Mouse (Mus musculus): Measurements from ENCODE around the gene Dmap1.

Gene Dmap1

GRCm38 (mm10) chr4:117655500-117655863 lies 26.6 kb downstream of the Dmap1 start:
- no peak for DNase-seq (ENCODE audit: low spot score in 2 of 2)

- no peak for DNase-seq (ENCODE audit: low spot score in 2 of 2)
These were observed 27.2 kb downstream of the Dmap1 start for GRCm38 (mm10) chr4:117654703-117655499.

DNA sequence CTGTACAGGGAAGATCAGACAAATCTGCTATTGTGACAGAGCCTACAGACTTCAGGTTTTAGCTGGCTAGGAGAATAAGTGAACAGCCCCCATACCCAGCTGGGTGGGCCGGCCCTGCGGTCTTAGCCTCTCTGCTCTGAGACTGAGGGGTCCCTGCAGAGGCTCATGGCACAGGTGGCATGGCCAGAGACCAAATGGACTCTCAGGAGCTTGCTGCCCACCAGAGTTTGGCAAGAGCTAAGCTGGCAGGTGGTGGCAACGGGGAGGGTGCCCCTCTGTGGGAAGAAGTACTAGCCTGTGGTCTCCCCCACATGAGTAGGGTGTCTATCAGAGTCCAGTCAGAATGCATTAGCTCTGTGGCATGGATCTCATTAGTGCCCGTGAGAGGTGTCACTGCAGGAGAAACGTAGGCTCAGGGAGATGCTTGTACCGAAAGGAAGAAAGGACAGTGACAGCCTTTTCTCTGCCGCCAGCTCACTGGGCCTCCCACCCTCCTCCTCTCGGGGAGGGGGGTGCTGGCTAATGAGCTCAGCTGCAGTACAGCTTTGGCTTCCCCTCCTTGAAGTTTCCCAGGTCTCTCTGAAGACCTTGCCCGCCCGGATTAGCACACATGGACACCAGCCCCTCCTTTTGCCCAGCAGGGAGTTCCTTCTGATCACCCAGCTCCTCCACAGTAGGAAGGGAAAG lies 27.9 kb downstream of the Dmap1 start:
- DNase-seq (ENCODE audit: low spot score in 2 of 2), result no peak

DNA sequence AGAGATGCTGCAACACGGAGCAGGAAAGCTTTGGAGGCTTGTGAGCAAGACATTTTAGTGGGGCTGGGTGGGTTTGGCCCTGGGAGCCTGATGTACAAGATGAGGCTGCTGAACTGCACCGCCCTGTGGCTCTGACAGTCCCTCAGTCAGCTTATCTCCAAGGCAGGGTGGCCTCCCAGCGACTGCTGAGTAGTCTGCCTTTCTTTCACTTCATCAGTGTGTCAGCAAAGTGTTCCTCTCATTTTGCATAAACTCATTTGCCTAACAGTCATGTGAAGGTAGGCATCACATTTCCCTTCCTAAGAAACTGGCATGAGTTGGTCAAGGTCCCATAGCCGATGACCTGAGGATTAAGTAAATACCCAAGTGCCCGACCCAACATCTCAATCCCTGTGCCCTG lies 29.3 kb downstream of the Dmap1 start:
- no peak for DNase-seq (ENCODE audit: low spot score in 2 of 2)

DNA sequence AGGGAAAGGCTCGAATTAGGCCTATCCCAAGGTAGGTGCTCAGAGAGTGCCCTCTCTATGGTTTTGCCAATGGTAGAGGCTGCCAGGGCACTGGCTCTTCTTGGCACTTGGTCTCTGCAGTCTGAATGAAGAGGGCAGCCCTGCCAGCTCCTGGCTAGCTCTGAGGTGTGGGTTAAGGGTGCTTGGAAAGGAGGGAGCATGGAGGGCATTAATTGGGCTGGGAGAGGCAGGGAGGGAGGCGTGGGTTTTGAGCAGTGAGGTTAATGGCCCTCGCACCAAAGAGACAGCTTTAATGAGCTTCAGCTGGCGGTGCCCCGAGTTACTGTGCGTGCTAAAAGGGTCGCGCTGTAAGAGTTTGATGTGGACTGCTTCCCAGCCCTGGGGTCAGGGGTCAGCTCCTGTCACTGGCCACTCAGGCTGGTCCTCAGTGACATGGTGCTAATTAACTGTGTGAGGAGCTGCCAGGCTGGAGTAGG lies 30.4 kb downstream of the Dmap1 start:
- peak; percentile 30 to 48 for DNase-seq (ENCODE audit: low spot score in 2 of 2)

DNA sequence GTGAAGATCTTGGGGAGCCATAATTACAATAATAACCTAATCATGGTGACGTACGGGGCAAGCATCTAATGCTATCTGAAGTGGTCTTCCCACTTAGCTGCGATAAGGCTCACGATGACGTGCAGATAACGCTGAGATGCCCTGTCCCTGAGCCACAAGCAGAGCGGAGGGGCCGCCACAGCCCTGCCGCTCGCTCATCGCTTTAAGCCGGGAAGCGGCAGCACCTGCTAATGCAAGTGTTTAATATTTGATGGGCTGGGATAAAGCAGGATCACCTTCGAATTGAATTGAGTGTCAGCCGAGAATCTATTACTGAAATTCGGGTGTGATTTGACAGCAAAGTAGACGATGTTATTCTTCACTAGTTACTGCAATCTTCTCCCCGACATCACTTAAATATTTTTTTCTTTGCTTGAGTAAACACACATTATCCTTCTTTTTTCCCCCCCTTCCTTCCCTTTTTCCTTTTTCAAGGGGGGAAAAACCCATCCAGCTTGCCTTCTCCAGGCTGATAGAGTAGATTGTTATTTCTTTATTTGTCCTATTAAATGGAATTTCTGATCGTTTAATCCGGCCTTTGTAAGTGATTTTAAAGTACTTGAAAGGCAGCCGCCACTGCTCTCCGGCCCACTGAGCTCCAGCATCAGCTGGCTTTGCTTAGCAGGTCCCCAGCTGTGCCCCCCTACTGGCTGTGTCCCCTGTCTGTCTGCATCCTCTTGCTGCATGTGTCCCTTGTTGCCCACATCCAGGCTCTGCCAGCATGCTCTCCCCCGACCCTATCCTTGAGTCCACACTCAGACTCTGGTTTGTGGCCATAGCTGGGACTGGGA lies 34.9 kb downstream of the Dmap1 start:
- DNase-seq (ENCODE audit: low spot score in 2 of 2), result no peak

- DNase-seq (ENCODE audit: low spot score in 2 of 2), result no peak
These were observed 35.6 kb downstream of the Dmap1 start for GRCm38 (mm10) chr4:117646496-117646895.

DNA sequence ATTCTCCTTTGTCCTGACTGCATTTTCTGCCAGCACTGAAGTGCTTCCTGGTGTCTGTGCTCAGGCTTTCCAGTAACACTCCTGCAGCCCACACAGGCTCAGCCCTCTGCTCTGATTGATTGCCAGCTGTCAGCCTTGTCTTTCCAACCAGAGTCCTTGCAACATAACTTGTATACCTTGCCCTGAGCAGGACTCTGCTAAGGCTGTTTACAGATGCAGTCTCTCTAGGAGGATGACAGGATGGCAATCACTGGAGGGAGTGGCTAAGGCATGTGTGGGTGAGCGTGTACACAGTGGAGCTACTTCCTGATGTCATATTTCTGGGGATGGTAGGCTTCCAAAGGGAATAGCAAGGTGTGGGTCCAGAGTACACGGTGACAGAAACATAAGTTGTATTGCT lies 36.2 kb downstream of the Dmap1 start:
- DNase-seq (ENCODE audit: low spot score in 2 of 2), result no peak

GRCm38 (mm10) chr4:117645031-117645435 lies 37.0 kb downstream of the Dmap1 start:
- no peak for DNase-seq (ENCODE audit: low spot score in 2 of 2)

- DNase-seq (ENCODE audit: low spot score in 2 of 2), result no peak
These were observed 40.3 kb downstream of the Dmap1 start for GRCm38 (mm10) chr4:117641804-117642203.

- DNase-seq (ENCODE audit: low spot score in 2 of 2), result no peak
These were observed 41.0 kb downstream of the Dmap1 start for GRCm38 (mm10) chr4:117640925-117641703.

GRCm38 (mm10) chr4:117636891-117637613 lies 45.0 kb downstream of the Dmap1 start:
- no peak for DNase-seq (ENCODE audit: low spot score in 2 of 2)

GRCm38 (mm10) chr4:117636152-117636551 lies 45.9 kb downstream of the Dmap1 start:
- no peak for DNase-seq (ENCODE audit: low spot score in 2 of 2)

- DNase-seq (ENCODE audit: low spot score in 2 of 2), result no peak
These were observed 47.4 kb downstream of the Dmap1 start for GRCm38 (mm10) chr4:117634642-117635041.

DNA sequence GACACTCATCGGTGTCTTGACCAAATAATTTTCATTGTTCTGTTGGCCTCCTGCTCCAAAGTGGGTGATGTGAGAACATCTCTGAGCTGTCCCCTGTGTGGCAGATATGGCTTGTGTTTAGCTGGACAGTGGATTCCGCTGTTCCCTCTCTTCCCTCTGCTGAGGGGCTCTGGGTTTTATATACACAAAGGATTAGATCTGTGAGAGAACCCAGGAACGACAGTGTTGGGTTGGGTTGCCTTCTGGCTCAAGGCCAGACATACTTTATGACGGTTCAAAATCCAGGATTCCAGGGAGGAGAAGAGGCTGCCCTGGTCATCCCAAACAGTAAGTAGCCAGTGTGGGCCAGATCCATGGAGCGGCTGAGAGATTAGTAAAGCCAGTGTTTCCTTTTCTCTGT lies 48.5 kb downstream of the Dmap1 start:
- no peak for DNase-seq (ENCODE audit: low spot score in 2 of 2)

DNA sequence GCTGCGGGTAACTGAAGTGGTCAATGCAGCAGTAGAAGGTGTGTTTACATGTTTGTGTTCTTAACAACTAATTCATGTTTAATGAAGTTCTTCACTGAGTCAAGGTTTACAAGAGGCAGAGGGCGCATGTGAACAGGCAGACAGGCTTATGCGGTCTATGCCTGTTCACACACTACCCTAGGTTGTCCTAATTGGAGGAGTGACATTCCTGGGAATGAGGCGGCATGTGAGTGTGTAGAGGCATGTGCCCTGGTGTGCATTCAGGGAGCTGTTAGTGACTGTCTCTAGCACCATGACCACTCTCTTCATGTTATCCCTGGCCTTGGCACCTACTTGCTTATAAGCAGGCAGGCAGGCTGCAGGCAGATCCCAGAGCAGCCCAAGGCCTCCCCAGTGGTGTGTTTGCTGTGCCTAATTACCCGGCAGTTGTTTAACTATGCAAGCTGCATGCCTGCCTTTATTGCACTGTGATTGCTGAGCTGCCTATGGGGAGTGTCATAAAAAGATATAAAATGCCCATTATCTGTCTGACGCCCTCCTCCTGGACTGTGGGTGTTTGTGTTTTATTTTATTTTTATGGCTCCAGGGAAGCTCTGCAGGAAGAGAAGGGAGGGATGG lies 51.9 kb downstream of the Dmap1 start:
- no peak for DNase-seq (ENCODE audit: low spot score in 2 of 2)

- DNase-seq (ENCODE audit: low spot score in 2 of 2), result no peak
These were observed 53.6 kb downstream of the Dmap1 start for GRCm38 (mm10) chr4:117628464-117628863.

Data from left cerebral cortex, adult 9 months (tissue).